Mouse (Mus musculus) brain, adult 2 months (tissue): Measurements from ENCODE around the gene Ybx3.

Experiments used
- DNase-seq: peaks from one replicate; pipeline ENCODE4 v3.0.0; 2011; ENCODE audit warnings: low read depth, low spot score

Ybx3 gene

GRCm38 (mm10) chr6:131388040-131389021, at the start of gene Ybx3:
Ybx3 (minus strand) TSS chr6:131388476.
- DNase-seq, result peak; percentile 96

GRCm38 (mm10) chr6:131436626-131437025, 48.4 kb upstream of the Ybx3 start:
- no peak for DNase-seq

GRCm38 (mm10) chr6:131434088-131434487, 45.8 kb upstream of the Ybx3 start:
- DNase-seq, result no peak

DNA sequence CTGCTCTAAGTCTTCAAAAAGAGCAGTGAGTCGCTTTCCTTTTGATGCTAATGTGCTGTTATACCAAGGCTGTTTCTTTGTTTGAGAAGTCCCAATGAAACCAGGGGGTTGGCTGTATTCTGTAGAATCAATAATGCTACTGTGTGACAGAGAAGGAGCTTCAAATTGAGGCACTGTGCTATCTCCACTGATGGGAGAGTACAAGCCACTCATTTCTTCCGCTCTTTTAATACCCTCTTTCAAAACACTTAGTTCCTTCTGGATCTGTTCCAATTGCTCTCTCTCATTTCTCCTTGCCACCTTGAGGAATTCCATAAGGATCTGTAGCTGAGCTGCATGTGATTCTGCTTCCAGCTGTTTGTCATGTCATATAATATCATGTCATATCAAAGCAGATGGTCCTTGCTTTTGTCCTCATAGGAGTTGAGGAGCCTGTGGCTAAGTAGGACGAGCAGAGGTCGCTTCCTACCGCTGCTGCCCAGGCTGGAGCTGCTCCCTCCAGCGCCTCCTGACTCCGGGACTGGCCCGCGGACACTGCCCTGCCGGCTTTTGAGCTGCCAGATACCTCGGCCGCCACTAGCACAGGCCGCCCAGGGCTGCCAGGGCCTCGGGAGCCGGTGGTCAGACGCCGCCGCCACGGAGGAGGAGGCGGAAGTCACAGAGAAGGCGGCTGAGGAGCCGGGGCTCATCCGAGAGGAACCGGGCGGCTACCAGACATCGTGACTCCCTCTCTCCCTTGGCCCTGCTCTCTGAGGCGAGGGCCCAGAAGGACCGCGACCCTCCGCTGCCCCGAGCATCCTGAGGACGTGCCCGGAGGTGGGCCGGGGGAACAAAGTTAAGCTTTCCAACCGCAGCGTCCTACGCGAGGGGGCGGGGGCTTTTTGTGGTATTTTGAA, 45.1 kb upstream of the Ybx3 start:
- peak; percentile 9 for DNase-seq

DNA sequence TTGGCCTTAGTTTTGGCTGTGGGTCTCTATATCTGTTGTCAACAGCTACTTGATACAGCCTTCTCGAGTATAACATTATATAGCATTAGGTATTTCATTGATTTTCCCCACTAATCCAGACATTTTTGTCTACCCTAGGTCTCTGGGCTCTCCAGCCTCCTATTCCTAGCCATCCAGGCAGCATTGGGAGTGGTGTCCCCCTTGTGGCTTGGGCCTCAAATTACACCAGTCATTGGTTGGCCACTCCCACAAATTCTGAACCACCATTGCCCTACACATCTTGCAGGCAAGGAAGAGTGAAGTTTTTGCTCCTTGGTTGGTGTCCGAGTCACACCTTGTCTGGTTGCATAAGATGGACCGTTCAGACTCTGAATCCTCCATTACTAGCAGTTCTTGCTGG, 33.3 kb upstream of the Ybx3 start:
- DNase-seq, result peak; percentile 48

DNA sequence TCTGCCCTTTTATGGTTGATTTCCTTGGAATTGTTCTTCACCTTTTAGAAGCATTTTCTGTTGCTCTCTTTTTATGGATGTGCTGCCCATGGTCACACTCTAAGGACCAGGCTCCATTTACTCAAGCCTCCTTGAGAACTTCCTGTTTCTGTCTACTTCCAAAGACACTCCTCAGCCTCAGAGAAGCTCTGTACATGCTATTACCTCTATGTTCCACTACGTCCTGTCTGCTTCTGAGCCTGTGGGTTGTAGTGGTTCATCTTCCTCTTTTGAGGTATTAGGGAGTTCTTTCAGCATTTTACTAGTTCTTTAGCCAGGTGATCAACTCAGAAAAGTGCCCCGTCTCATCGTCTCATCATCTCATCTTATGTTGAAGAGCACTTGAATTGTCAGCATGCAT, 31.3 kb upstream of the Ybx3 start:
- DNase-seq, result no peak

DNA sequence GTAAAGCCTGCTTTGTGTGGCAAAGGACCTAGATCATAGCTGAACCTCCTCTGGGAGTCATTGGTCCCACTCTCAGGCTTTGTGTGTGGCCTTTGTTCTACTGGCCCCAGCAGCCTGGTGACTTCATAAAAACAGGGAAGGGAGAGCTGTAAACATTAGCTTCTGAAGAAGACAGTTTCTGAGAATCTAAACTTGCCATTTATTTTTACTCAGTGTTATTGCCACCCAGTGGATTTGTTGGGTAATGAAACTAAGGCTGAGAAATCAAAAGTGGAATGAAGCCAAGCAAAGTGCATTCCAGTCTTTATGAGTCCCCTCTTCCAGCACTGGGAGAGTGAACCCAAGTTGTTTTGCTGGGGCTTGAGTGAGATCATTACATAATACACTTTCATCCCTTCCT, 30.5 kb upstream of the Ybx3 start:
- peak; percentile 67 for DNase-seq

DNA sequence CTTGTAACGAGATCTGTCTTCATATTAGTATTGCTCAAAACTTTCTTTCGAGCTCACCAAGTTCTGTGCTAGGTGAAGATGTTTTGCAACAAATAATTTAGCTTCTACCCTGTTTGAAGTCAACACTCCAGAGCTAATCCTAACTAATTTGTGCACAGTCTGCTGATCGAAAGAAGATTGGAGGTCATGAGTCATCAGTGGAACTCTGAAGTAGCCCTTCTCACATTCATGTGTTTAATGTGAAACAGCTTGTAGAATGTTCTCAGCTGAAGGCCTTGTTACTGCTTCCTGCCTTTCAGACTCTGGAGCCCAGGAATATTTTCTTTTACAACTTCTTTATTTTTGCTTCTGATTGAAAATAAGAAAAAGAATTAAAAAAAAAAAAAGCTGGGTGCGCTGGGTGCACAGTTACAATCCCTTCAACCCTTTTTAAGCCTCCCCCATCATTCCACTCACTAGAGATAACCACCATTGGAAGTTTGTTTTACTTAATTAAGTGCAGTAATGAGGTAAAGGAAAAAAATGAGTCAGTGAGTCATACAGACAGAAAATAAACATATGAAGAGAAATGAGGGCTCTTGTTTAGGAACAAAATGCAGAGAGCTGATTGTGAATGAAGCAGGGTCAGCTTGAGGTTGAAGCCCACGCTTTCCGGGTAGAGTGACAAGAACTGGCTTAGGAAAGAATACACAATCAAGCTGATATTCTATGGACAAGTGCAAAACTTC, 23.0 kb upstream of the Ybx3 start:
- DNase-seq, result no peak

- no peak for DNase-seq
Measured at GRCm38 (mm10) chr6:131406957-131407356, 18.7 kb upstream of the Ybx3 start.

DNA sequence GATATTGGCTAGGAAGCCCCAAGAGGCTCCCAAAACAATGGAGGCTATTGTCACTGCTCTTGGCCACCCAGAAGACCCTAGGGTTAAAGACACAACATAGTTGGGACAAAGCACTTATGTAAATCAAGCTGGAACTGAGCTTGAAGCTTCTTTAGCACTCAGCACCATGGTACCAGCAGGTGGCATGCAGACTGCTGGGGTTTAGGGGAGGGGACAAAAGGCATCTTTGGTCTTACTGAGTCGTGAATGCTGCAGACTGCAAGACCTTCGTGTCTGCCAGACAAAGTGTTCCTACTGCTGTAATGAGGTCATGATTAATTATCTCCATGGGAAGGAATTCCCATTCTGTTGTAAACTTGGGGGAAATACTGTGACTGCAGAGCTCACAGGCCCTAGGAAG, 17.6 kb upstream of the Ybx3 start:
- DNase-seq, result no peak

DNA sequence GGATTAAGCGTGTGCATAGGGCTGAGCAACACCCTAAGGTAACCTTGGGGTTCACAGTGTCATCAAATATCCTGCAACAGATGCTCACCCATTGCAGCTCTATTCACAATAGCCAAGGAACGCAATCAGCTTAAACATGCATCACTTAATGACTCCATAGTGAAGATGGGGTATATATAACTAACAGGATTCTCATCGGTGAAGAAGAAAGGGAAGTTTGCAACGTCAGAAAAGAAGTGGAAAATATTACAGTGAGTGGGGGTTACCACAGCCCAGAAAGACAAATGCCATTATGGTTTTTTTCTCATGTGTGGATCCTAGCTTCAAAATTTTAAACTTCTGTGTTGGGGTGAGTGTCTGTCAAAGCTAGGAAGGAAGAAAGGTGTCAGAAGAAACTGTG, 16.9 kb upstream of the Ybx3 start:
- no peak for DNase-seq

- DNase-seq, result no peak
Measured at GRCm38 (mm10) chr6:131404260-131404659, 16.0 kb upstream of the Ybx3 start.

DNA sequence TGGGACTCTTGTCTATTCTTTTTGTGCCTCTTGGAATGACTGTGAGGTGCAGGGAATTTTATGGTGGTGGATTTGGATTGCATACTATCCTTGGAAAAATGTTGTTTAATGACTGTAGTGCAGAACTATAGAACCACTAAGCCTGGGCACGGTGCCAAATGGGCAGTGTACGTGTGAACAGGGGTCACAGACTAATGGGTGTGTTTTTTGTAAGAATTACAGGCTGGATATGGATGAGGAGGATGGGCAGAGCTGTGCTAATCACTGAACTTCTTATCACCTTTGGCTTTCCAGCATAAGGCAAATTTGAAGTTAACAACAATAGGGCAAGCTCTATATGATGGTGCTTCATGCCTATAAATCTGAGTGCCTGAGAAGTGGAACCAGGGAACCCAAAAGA, 14.8 kb upstream of the Ybx3 start:
- no peak for DNase-seq

DNA sequence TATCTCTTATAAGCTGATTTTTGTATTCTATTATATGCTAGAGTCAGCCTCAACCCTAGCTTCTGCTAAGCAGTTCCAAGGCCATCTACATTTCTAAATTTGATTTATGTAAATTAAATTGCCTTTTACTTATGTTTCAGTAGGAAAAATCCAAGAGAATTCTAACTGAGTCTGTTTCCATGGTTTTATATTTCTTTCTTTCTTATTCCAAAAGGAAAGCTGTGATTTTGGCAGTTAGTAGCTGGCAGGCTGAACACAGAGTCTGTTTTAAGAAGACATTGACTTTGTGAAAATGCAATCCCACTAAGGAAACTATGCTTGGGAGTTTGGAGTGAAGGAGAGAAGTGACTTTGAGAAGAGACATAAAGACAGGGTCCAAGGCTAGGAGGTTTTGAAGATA, 14.3 kb upstream of the Ybx3 start:
- DNase-seq, result peak; percentile 76

DNA sequence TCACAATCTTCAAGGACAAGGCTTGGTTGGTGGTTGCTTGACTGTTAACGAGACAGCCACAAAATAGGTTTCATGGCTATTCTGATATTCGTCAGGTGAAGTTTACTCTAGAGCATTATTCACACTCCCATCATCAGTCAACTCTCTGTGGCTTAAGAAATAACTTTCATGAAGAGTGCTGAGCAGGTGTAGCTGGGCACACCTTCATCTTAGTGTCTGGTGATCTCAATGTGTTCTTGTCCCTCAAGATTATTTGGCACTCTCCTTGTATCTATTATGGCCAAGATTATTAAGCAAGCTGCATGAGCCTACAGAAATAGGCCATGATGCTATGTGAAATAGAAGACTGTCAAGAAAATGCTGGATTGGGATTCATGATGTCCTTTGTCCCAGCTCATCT, 13.0 kb upstream of the Ybx3 start:
- DNase-seq, result no peak

- no peak for DNase-seq
Measured at GRCm38 (mm10) chr6:131396650-131397049, 8.4 kb upstream of the Ybx3 start.

- DNase-seq, result no peak
Measured at GRCm38 (mm10) chr6:131393873-131394660, 5.8 kb upstream of the Ybx3 start.

GRCm38 (mm10) chr6:131387221-131388039, 846 bp downstream of the Ybx3 start:
- peak; percentile 93 for DNase-seq

- DNase-seq, result no peak
Measured at GRCm38 (mm10) chr6:131386416-131387019, 1.8 kb downstream of the Ybx3 start.

- no peak for DNase-seq
Measured at GRCm38 (mm10) chr6:131385469-131385868, 2.8 kb downstream of the Ybx3 start.
